Mouse (Mus musculus): ENCODE measurements at regions not wholly inside any gene's neighbourhood (a gene's known extent, or its start where the extent isn't known, plus 50 kb on each side); places are given as distances from the start of the nearest gene placed in this dataset.
A peak's percentile ranks its signal among the peaks of the same experiment; 100 is the strongest.

- ATAC-seq = no peak
- WGBS = 49% methylated on average over 8 of the region's 8 CpGs
- Histone ChIP-seq H3K36me3 (ENCODE audit: control insufficient read depth, insufficient read depth, low read length) (no peaks in the 10 kb centered on the region), H3K4me3 (ENCODE audit: low read depth, low read length) (no peak overlapping the region), H3K4me2 (ENCODE audit: low read length) (peak overlapping the region; percentile 4; the same call in 1 of the 2 replicates), H3K9ac (ENCODE audit: low read depth, low read length) (no peak overlapping the region), H3K27me3 (ENCODE audit: control insufficient read depth, insufficient read depth, low read depth, low read length) (no peaks in the 10 kb centered on the region), H3K9me3 (replicated peaks; ENCODE audit: control insufficient read depth, low read length, poor library complexity, severe bottlenecking) (no peaks in the 10 kb centered on the region), H3K4me1 (ENCODE audit: control insufficient read depth, insufficient read depth, low read length) (peaks cover 4% of the 10 kb centered on the region), H3K27ac (ENCODE audit: low read length) (peak overlapping the region; percentile 30; the same call in 1 of the 2 replicates)
Measured at GRCm38 (mm10) chr17:80801991-80802390, 73.7 kb upstream of the Map4k3 start.

GRCm38 (mm10) chr17:80801451-80801983 is 73.2 kb upstream of the Map4k3 start:
- no peaks in the 10 kb centered on the region for H3K27me3 ChIP-seq (ENCODE audit: control insufficient read depth, insufficient read depth, low read depth, low read length)
- H3K9me3 ChIP-seq (replicated peaks; ENCODE audit: control insufficient read depth, low read length, poor library complexity, severe bottlenecking) = no peaks in the 10 kb centered on the region
- no peak overlapping the region for H3K9ac ChIP-seq (ENCODE audit: low read depth, low read length)
- peak overlapping the region; percentile 30; the same call in 1 of the 2 replicates for H3K27ac ChIP-seq (ENCODE audit: low read length)
- ATAC-seq = no peak
- peak overlapping the region; percentile 4; the same call in 1 of the 2 replicates for H3K4me2 ChIP-seq (ENCODE audit: low read length)
- no peak overlapping the region for H3K4me3 ChIP-seq (ENCODE audit: low read depth, low read length)
- no peaks in the 10 kb centered on the region for H3K36me3 ChIP-seq (ENCODE audit: control insufficient read depth, insufficient read depth, low read length)
- WGBS = 35% methylated on average over 16 of the region's 16 CpGs
- H3K4me1 ChIP-seq (ENCODE audit: control insufficient read depth, insufficient read depth, low read length) = peaks cover 4% of the 10 kb centered on the region

GRCm38 (mm10) chr17:80800877-80801276 is 72.6 kb upstream of the Map4k3 start:
- no peak overlapping the region for H3K27ac ChIP-seq (ENCODE audit: low read length)
- no peak for ATAC-seq
- WGBS = 85% methylated on average over 13 of the region's 13 CpGs
- H3K9ac ChIP-seq (ENCODE audit: low read depth, low read length) = no peak overlapping the region
- no peak overlapping the region for H3K4me2 ChIP-seq (ENCODE audit: low read length)
- H3K27me3 ChIP-seq (ENCODE audit: control insufficient read depth, insufficient read depth, low read depth, low read length) = no peaks in the 10 kb centered on the region
- no peaks in the 10 kb centered on the region for H3K9me3 ChIP-seq (replicated peaks; ENCODE audit: control insufficient read depth, low read length, poor library complexity, severe bottlenecking)
- H3K36me3 ChIP-seq (ENCODE audit: control insufficient read depth, insufficient read depth, low read length) = no peaks in the 10 kb centered on the region
- H3K4me1 ChIP-seq (ENCODE audit: control insufficient read depth, insufficient read depth, low read length) = peaks cover 4% of the 10 kb centered on the region
- no peak overlapping the region for H3K4me3 ChIP-seq (ENCODE audit: low read depth, low read length)

GRCm38 (mm10) chr17:80800454-80800853 is 72.2 kb upstream of the Map4k3 start:
- 86% methylated on average over 5 of the region's 5 CpGs for WGBS
- Histone ChIP-seq H3K27ac (ENCODE audit: low read length) (no peak overlapping the region), H3K9me3 (replicated peaks; ENCODE audit: control insufficient read depth, low read length, poor library complexity, severe bottlenecking) (no peaks in the 10 kb centered on the region), H3K4me3 (ENCODE audit: low read depth, low read length) (no peak overlapping the region), H3K27me3 (ENCODE audit: control insufficient read depth, insufficient read depth, low read depth, low read length) (no peaks in the 10 kb centered on the region), H3K9ac (ENCODE audit: low read depth, low read length) (no peak overlapping the region), H3K4me1 (ENCODE audit: control insufficient read depth, insufficient read depth, low read length) (peaks cover 4% of the 10 kb centered on the region), H3K4me2 (ENCODE audit: low read length) (no peak overlapping the region), H3K36me3 (ENCODE audit: control insufficient read depth, insufficient read depth, low read length) (no peaks in the 10 kb centered on the region)
- ATAC-seq = no peak

- Histone ChIP-seq H3K4me2 (ENCODE audit: low read length) (no peak overlapping the region), H3K36me3 (ENCODE audit: control insufficient read depth, insufficient read depth, low read length) (no peaks in the 10 kb centered on the region), H3K4me3 (ENCODE audit: low read depth, low read length) (no peak overlapping the region), H3K4me1 (ENCODE audit: control insufficient read depth, insufficient read depth, low read length) (peaks cover 4% of the 10 kb centered on the region), H3K27ac (ENCODE audit: low read length) (no peak overlapping the region), H3K9ac (ENCODE audit: low read depth, low read length) (no peak overlapping the region), H3K9me3 (replicated peaks; ENCODE audit: control insufficient read depth, low read length, poor library complexity, severe bottlenecking) (no peaks in the 10 kb centered on the region), H3K27me3 (ENCODE audit: control insufficient read depth, insufficient read depth, low read depth, low read length) (no peaks in the 10 kb centered on the region)
- WGBS = 95% methylated on average over 6 of the region's 6 CpGs
- ATAC-seq = no peak
Measured at GRCm38 (mm10) chr17:80799061-80799460, 70.8 kb upstream of the Map4k3 start.

- Histone ChIP-seq H3K27ac (ENCODE audit: low read length) (no peak overlapping the region), H3K4me2 (ENCODE audit: low read length) (no peak overlapping the region), H3K36me3 (ENCODE audit: control insufficient read depth, insufficient read depth, low read length) (no peaks in the 10 kb centered on the region), H3K4me3 (ENCODE audit: low read depth, low read length) (no peak overlapping the region), H3K27me3 (ENCODE audit: control insufficient read depth, insufficient read depth, low read depth, low read length) (no peaks in the 10 kb centered on the region), H3K9me3 (replicated peaks; ENCODE audit: control insufficient read depth, low read length, poor library complexity, severe bottlenecking) (no peaks in the 10 kb centered on the region), H3K4me1 (ENCODE audit: control insufficient read depth, insufficient read depth, low read length) (peaks cover 4% of the 10 kb centered on the region), H3K9ac (ENCODE audit: low read depth, low read length) (no peak overlapping the region)
- 87% methylated on average over 6 of the region's 6 CpGs for WGBS
- ATAC-seq = no peak
Measured at GRCm38 (mm10) chr17:80798281-80798980, 70.1 kb upstream of the Map4k3 start.

- 94% methylated on average over 5 of the region's 5 CpGs for WGBS
- no peak for ATAC-seq
- H3K4me3 ChIP-seq (ENCODE audit: low read depth, low read length) = no peak overlapping the region
- no peak overlapping the region for H3K27ac ChIP-seq (ENCODE audit: low read length)
- no peaks in the 10 kb centered on the region for H3K27me3 ChIP-seq (ENCODE audit: control insufficient read depth, insufficient read depth, low read depth, low read length)
- no peaks in the 10 kb centered on the region for H3K36me3 ChIP-seq (ENCODE audit: control insufficient read depth, insufficient read depth, low read length)
- no peak overlapping the region for H3K4me2 ChIP-seq (ENCODE audit: low read length)
- no peaks in the 10 kb centered on the region for H3K4me1 ChIP-seq (ENCODE audit: control insufficient read depth, insufficient read depth, low read length)
- no peaks in the 10 kb centered on the region for H3K9me3 ChIP-seq (replicated peaks; ENCODE audit: control insufficient read depth, low read length, poor library complexity, severe bottlenecking)
- H3K9ac ChIP-seq (ENCODE audit: low read depth, low read length) = no peak overlapping the region
Measured at GRCm38 (mm10) chr17:80796790-80797189, 68.5 kb upstream of the Map4k3 start.

GRCm38 (mm10) chr17:80796386-80796785 is 68.1 kb upstream of the Map4k3 start:
- Histone ChIP-seq H3K27me3 (ENCODE audit: control insufficient read depth, insufficient read depth, low read depth, low read length) (no peaks in the 10 kb centered on the region), H3K4me2 (ENCODE audit: low read length) (no peak overlapping the region), H3K27ac (ENCODE audit: low read length) (no peak overlapping the region), H3K9me3 (replicated peaks; ENCODE audit: control insufficient read depth, low read length, poor library complexity, severe bottlenecking) (no peaks in the 10 kb centered on the region), H3K9ac (ENCODE audit: low read depth, low read length) (no peak overlapping the region), H3K4me3 (ENCODE audit: low read depth, low read length) (no peak overlapping the region), H3K4me1 (ENCODE audit: control insufficient read depth, insufficient read depth, low read length) (no peaks in the 10 kb centered on the region), H3K36me3 (ENCODE audit: control insufficient read depth, insufficient read depth, low read length) (no peaks in the 10 kb centered on the region)
- ATAC-seq = no peak
- 88% methylated on average over 8 of the region's 8 CpGs for whole genome bisulfite sequencing

- no peak overlapping the region for H3K4me3 ChIP-seq (ENCODE audit: low read depth, low read length)
- WGBS = 76% methylated on average over 8 of the region's 8 CpGs
Measured at GRCm38 (mm10) chr17:80795453-80796105, 67.3 kb upstream of the Map4k3 start.

More at GRCm38 (mm10) chr17:80795453-80796105, 67.3 kb upstream of the Map4k3 start:
- H3K36me3 ChIP-seq (ENCODE audit: control insufficient read depth, insufficient read depth, low read length) = no peaks in the 10 kb centered on the region
- H3K9ac ChIP-seq (ENCODE audit: low read depth, low read length) = no peak overlapping the region
- H3K4me2 ChIP-seq (ENCODE audit: low read length) = no peak overlapping the region
- ATAC-seq = no peak
- no peak overlapping the region for H3K27ac ChIP-seq (ENCODE audit: low read length)
- no peaks in the 10 kb centered on the region for H3K4me1 ChIP-seq (ENCODE audit: control insufficient read depth, insufficient read depth, low read length)
- no peaks in the 10 kb centered on the region for H3K9me3 ChIP-seq (replicated peaks; ENCODE audit: control insufficient read depth, low read length, poor library complexity, severe bottlenecking)
- H3K27me3 ChIP-seq (ENCODE audit: control insufficient read depth, insufficient read depth, low read depth, low read length) = no peaks in the 10 kb centered on the region
